Mouse (Mus musculus) forebrain, postnatal 0 days (tissue): ENCODE data around the gene Ssx2ip. TPM values are rescaled to one million over a fixed set of nuclear protein-coding genes. Genes with fewer than 3 reads are reported as not detected.
"Not testable (repeated sequence)": the region's sequence is repeated elsewhere in the genome, so short reads cannot be mapped to it uniquely, and the experiment has no call there.

ENCODE experiments used
- ATAC-seq: fragments of 200-750 bp; cut with Nextera tagmentation; 2 replicates; pipeline ENCODE4 v1.8.0; 2017; ENCODE audit warnings: mild to moderate bottlenecking, moderate library complexity
- DNase-seq: peaks from one replicate; pipeline ENCODE4 v3.0.0-alpha.2; 2015
- H3K27ac ChIP-seq: fragments of 300-500 bp; sonication (generic); 2 replicates; pipeline ENCODE4 v1.5.1; 2014; ENCODE audit warnings: low read depth, mild to moderate bottlenecking, antibody characterized with exemption, low read length, moderate library complexity, mixed read lengths
- H3K27me3 ChIP-seq: fragments of 300-500 bp; sonication (generic); 2 replicates; pipeline ENCODE4 v1.6.1; 2014; ENCODE audit warnings: mild to moderate bottlenecking, low read length, mixed read lengths; ENCODE audit not compliant: insufficient read depth
- H3K36me3 ChIP-seq: fragments of 300-500 bp; sonication (generic); 2 replicates; pipeline ENCODE4 v1.6.1; 2014; ENCODE audit warnings: mild to moderate bottlenecking, moderate library complexity; ENCODE audit not compliant: insufficient read depth
- H3K4me1 ChIP-seq: fragments of 300-500 bp; sonication (generic); 2 replicates; pipeline ENCODE4 v1.6.1; 2014; ENCODE audit warnings: antibody characterized with exemption; ENCODE audit not compliant: insufficient read depth
- H3K4me2 ChIP-seq: fragments of 300-500 bp; sonication (generic); 2 replicates; pipeline ENCODE4 v1.6.1; 2014; ENCODE audit warnings: low read depth, mild to moderate bottlenecking, moderate library complexity
- H3K4me3 ChIP-seq: fragments of 300-500 bp; sonication (generic); 2 replicates; pipeline ENCODE4 v1.5.1; 2014; ENCODE audit warnings: low read depth, low read length, mixed read lengths
- H3K9ac ChIP-seq: fragments of 300-500 bp; sonication (generic); 2 replicates; pipeline ENCODE4 v1.6.1; 2014; ENCODE audit warnings: mild to moderate bottlenecking
- H3K9me3 ChIP-seq: fragments of 300-500 bp; sonication (generic); 2 replicates; pipeline ENCODE4 v1.6.1; 2016; ENCODE audit warnings: low read length
- CTCF ChIP-seq: sonication (generic); IDR thresholded peaks from 2 replicates; pipeline ENCODE4 v1.5.1; 2016; ENCODE audit warnings: antibody characterized with exemption, control low read depth, low read depth
- WGBS: fragments of 180-500 bp; shearing (Covaris S2); extraction: QIAGEN DNeasy Blood & Tissue Kit; methylation state at CpG from one replicate; pipeline ENCODE4 v1.1.7; 2014; 5-methylcytosine and 5-hydroxymethylcytosine counted together
- polyA plus RNA-seq: library from polyadenylated mRNA; unstranded; fragments of >200 nt; fragmentation: Nextera tagmentation; extraction: Ambion mirVana; gene quantifications from 2 replicates; pipeline ENCODE4 v1.2.1, GENCODE M21; 2015
- total RNA-seq: library from RNA; depleted of rRNA; stranded (reverse); fragments of >200 nt; gene quantifications from 2 replicates; pipeline ENCODE4 v1.2.3, GENCODE M21; 2014

Gene Ssx2ip
- total and polyA plus RNA-seq, 2 experiments from 2014 or later, result 26.6 to 43.2 TPM

- no peaks in the 10 kb centered on the region for H3K27me3 ChIP-seq
- H3K4me1 ChIP-seq, result no peaks in the 10 kb centered on the region
- H3K36me3 ChIP-seq, result peaks cover 52% of the 10 kb centered on the region
- H3K4me3 ChIP-seq, result no peak overlapping the region
- no peak overlapping the region for H3K9ac ChIP-seq
- H3K4me2 ChIP-seq, result no peak overlapping the region
- ATAC-seq, result no peak
- 73% methylated on average over 8 of the region's 8 CpGs for WGBS
- DNase-seq, result no peak
- no peak overlapping the region for H3K27ac ChIP-seq
- no peaks in the 10 kb centered on the region for H3K9me3 ChIP-seq
- TF ChIP-seq CTCF, result no peak
Measured at GRCm38 (mm10) chr3:146421787-146422186, 17.3 kb downstream of the Ssx2ip start.

GRCm38 (mm10) chr3:146423710-146424109, 19.3 kb downstream of the Ssx2ip start:
- DNase-seq, result no peak
- no peaks in the 10 kb centered on the region for H3K27me3 ChIP-seq
- 80% methylated on average over 7 of the region's 7 CpGs for WGBS
- ATAC-seq, result no peak
- no peak overlapping the region for H3K4me2 ChIP-seq
- no peak overlapping the region for H3K27ac ChIP-seq
- peaks cover 62% of the 10 kb centered on the region for H3K36me3 ChIP-seq
- no peak overlapping the region for H3K9ac ChIP-seq
- peak; percentile 31; the same call in 1 of the 2 replicates for TF ChIP-seq CTCF
- no peak overlapping the region for H3K4me3 ChIP-seq
- no peaks in the 10 kb centered on the region for H3K4me1 ChIP-seq
- no peaks in the 10 kb centered on the region for H3K9me3 ChIP-seq

GRCm38 (mm10) chr3:146424306-146424900, 20.0 kb downstream of the Ssx2ip start:
- ATAC-seq (0 out of 2 replicates have a peak, but pooled peaks have one; percentile 10), DNase-seq (no peak)
- Histone ChIP-seq H3K4me2 (no peak overlapping the region), H3K4me3 (no peak overlapping the region), H3K36me3 (peaks cover 59% of the 10 kb centered on the region), H3K27me3 (no peaks in the 10 kb centered on the region), H3K9me3 (no peaks in the 10 kb centered on the region), H3K9ac (no peak overlapping the region), H3K27ac (no peak overlapping the region), H3K4me1 (no peaks in the 10 kb centered on the region)
- 43% methylated on average over 7 of the region's 7 CpGs for WGBS
- no peak for TF ChIP-seq CTCF

- ATAC-seq, result peak; percentile 12; the same call in 1 of the 2 replicates
- Histone ChIP-seq H3K9ac (no peak overlapping the region), H3K9me3 (no peaks in the 10 kb centered on the region), H3K4me1 (no peaks in the 10 kb centered on the region), H3K4me2 (no peak overlapping the region), H3K4me3 (no peak overlapping the region), H3K27me3 (no peaks in the 10 kb centered on the region), H3K36me3 (peaks cover 53% of the 10 kb centered on the region), H3K27ac (no peak overlapping the region)
- DNase-seq, result no peak
- no peak for TF ChIP-seq CTCF
- 59% methylated on average over 7 of the region's 7 CpGs for WGBS
Measured at GRCm38 (mm10) chr3:146425902-146426301, 21.5 kb downstream of the Ssx2ip start.

GRCm38 (mm10) chr3:146426489-146426888, 22.0 kb downstream of the Ssx2ip start:
- Histone ChIP-seq H3K4me3 (no peak overlapping the region), H3K4me2 (no peak overlapping the region), H3K4me1 (no peaks in the 10 kb centered on the region), H3K27ac (no peak overlapping the region), H3K9me3 (no peaks in the 10 kb centered on the region), H3K36me3 (peaks cover 58% of the 10 kb centered on the region), H3K27me3 (no peaks in the 10 kb centered on the region), H3K9ac (no peak overlapping the region)
- 67% methylated on average over 8 of the region's 8 CpGs for WGBS
- ATAC-seq (peak; percentile 70), DNase-seq (no peak)
- no peak for TF ChIP-seq CTCF

GRCm38 (mm10) chr3:146433063-146433462, 28.6 kb downstream of the Ssx2ip start:
- not testable (repeated sequence) for H3K4me3 ChIP-seq, H3K27ac ChIP-seq, H3K4me2 ChIP-seq, H3K9me3 ChIP-seq, H3K9ac ChIP-seq, H3K4me1 ChIP-seq, H3K27me3 ChIP-seq, ATAC-seq, DNase-seq
- H3K36me3 ChIP-seq, result peaks cover 68% of the 10 kb centered on the region
- 93% methylated on average over 11 of the region's 11 CpGs for WGBS

GRCm38 (mm10) chr3:146433681-146434350, 29.4 kb downstream of the Ssx2ip start:
- H3K9ac ChIP-seq, result no peak overlapping the region
- H3K9me3 ChIP-seq, result no peaks in the 10 kb centered on the region
- ATAC-seq (peak; percentile 32), DNase-seq (no peak)
- H3K27me3 ChIP-seq, result no peaks in the 10 kb centered on the region
- peaks cover 68% of the 10 kb centered on the region for H3K36me3 ChIP-seq
- TF ChIP-seq CTCF, result no peak
- no peak overlapping the region for H3K4me2 ChIP-seq
- H3K4me3 ChIP-seq, result no peak overlapping the region
- no peaks in the 10 kb centered on the region for H3K4me1 ChIP-seq
- no peak overlapping the region for H3K27ac ChIP-seq
- 78% methylated on average over 14 of the region's 14 CpGs for WGBS
